25 mouse cellular contexts compared by ENCODE assay signal in the genomic region with DNA sequence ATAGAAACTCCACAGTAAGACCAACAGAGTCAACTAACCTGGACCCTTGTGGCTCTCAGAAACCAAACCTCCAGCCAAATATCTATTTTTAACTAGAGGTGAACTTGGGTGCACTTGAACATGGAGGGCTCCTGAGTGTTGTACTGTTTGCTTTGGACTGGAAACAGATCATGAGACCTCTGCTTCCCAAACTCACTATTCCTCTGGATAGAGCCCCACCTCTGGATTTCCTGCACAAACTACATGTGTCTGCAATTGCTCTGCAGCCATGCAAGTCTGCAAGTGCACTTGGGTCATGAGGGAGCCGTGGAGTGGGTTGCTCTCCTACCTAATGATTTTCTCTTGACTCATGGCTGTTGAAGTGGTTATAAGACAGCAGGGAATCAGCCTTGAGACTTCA.
DNase-seq lines count a peak whose midpoint lies in the region; ATAC-seq and TF ChIP-seq lines count a peak whose summit lies in the region.
"Had no signal": no experiment of that assay in that cellular context is flagged by ENCODE, and none has a peak within 500 bp of the region (broad histone marks: within the 10 kb centered on the region; RNA-seq: fewer than 3 reads in every experiment).

No protein-coding gene starts in this region.

- no peak overlapping the region for H3K27ac ChIP-seq in heart, embryonic 11.5 days (ENCODE audit: low read depth, low read length)
- H3K27ac ChIP-seq: embryonic facial prominence, embryonic 12.5 days; forebrain, embryonic 15.5 days; heart, embryonic 13.5 days; hindbrain, embryonic 14.5 days; limb, embryonic 13.5 days; macrophage; midbrain, embryonic 13.5 days; neural tube, embryonic 13.5 days had no signal

- no peaks in the 10 kb centered on the region for H3K36me3 ChIP-seq in heart, embryonic 11.5 days (ENCODE audit: control insufficient read depth, insufficient read depth, low read length)
- H3K36me3 ChIP-seq: embryonic facial prominence, embryonic 12.5 days; forebrain, embryonic 15.5 days; heart, embryonic 13.5 days; limb, embryonic 13.5 days; midbrain, embryonic 13.5 days; neural tube, embryonic 13.5 days had no signal

- 76% methylated on average over 1 of the region's 1 CpGs for WGBS in heart, embryonic 11.5 days (ENCODE audit: insufficient replicate concordance)
- WGBS in lung, adult 2 months, result 70% methylated on average over 1 of the region's 1 CpGs

- H3K9me3 ChIP-seq in heart, embryonic 11.5 days (replicated peaks; ENCODE audit: control insufficient read depth, low read length), result no peaks in the 10 kb centered on the region
- H3K9me3 ChIP-seq: embryonic facial prominence, embryonic 12.5 days; forebrain, embryonic 15.5 days; heart, embryonic 13.5 days; limb, embryonic 13.5 days; midbrain, embryonic 13.5 days; neural tube, embryonic 13.5 days had no signal

- TF ChIP-seq POLR2A in lung, adult 2 months (IDR thresholded peaks at IDR 0.05; ENCODE audit: borderline replicate concordance, extremely low read depth, low read depth, low read length), result no peak

- no peak overlapping the region for H3K4me3 ChIP-seq in heart, embryonic 11.5 days (ENCODE audit: low read depth, low read length)
- no peak overlapping the region for H3K4me3 ChIP-seq in lung, adult 2 months (replicated peaks; ENCODE audit: extremely low read depth, low read depth, low read length)
- H3K4me3 ChIP-seq: embryonic facial prominence, embryonic 12.5 days; forebrain, embryonic 15.5 days; heart, embryonic 13.5 days; limb, embryonic 13.5 days; midbrain, embryonic 13.5 days; neural tube, embryonic 13.5 days had no signal

- TF ChIP-seq CTCF in lung, adult 2 months (IDR thresholded peaks at IDR 0.05; ENCODE audit: insufficient read depth, low read length), result no peak

- DNase-seq in heart, adult 11 months, result peak; percentile 88
- DNase-seq in NIH3T3 (ENCODE audit: low read depth), result peak; percentile 2
- peak; percentile 16 for DNase-seq in lung, adult 2 months
- DNase-seq in lung, postnatal 36 days, result peak; percentile 65
- no peak for DNase-seq in urinary bladder, postnatal 10 days (ENCODE audit: low spot score)
- no peak for DNase-seq in c-Kit-positive CD71-positive TER-119-positive erythroid progenitor cells, embryonic 14.5 days (ENCODE audit: low spot score)
- DNase-seq: adrenal gland, adult 8-10 months; cerebellum, adult 8-10 months; embryo, embryonic 11 days; gastrocnemius, postnatal 25 days; kidney, adult 9 months; kidney, postnatal 14 days; layer of hippocampus, adult 9-11 months; thymus, postnatal 4 days had no signal

- H3K4me1 ChIP-seq in heart, embryonic 11.5 days (ENCODE audit: control insufficient read depth, insufficient read depth, low read length), result no peaks in the 10 kb centered on the region
- H3K4me1 ChIP-seq in lung, adult 2 months (ENCODE audit: control insufficient read depth, insufficient read depth, low read length), result no peaks in the 10 kb centered on the region
- H3K4me1 ChIP-seq: embryonic facial prominence, embryonic 12.5 days; forebrain, embryonic 15.5 days; heart, embryonic 13.5 days; limb, embryonic 13.5 days; midbrain, embryonic 13.5 days; neural tube, embryonic 13.5 days had no signal

- no peak overlapping the region for H3K4me2 ChIP-seq in heart, embryonic 11.5 days
- H3K4me2 ChIP-seq: embryonic facial prominence, embryonic 12.5 days; forebrain, embryonic 15.5 days; heart, embryonic 13.5 days; hindbrain, embryonic 14.5 days; limb, embryonic 13.5 days; liver, embryonic 11.5 days; midbrain, embryonic 13.5 days; neural tube, embryonic 13.5 days had no signal

- no peaks in the 10 kb centered on the region for H3K27me3 ChIP-seq in heart, embryonic 11.5 days (ENCODE audit: control insufficient read depth, insufficient read depth, low read length)
- H3K27me3 ChIP-seq: embryonic facial prominence, embryonic 12.5 days; forebrain, embryonic 15.5 days; heart, embryonic 13.5 days; limb, embryonic 13.5 days; midbrain, embryonic 13.5 days; neural tube, embryonic 13.5 days had no signal

- H3K9ac ChIP-seq in heart, embryonic 11.5 days (ENCODE audit: low read depth, low read length), result no peak overlapping the region
- H3K9ac ChIP-seq: embryonic facial prominence, embryonic 12.5 days; forebrain, embryonic 15.5 days; heart, embryonic 13.5 days; hindbrain, embryonic 14.5 days; limb, embryonic 13.5 days; midbrain, embryonic 13.5 days; neural tube, embryonic 13.5 days had no signal

- no peak for ATAC-seq in heart, embryonic 11.5 days (replicated peaks; ENCODE audit: insufficient number of reproducible peaks, low FRiP score, low TSS enrichment)
- ATAC-seq: forebrain, embryonic 15.5 days; intestine, postnatal 0 days; midbrain, embryonic 13.5 days had no signal

Comparison
In these comparisons a context has a peak if more than half of its experiments do, and no peak if none do; other contexts are left out.
1. DNase-seq: peak in heart, adult 11 months (single experiment), NIH3T3 (single experiment), lung, adult 2 months (single experiment) and lung, postnatal 36 days (single experiment); none in urinary bladder, postnatal 10 days (single experiment) and c-Kit-positive CD71-positive TER-119-positive erythroid progenitor cells, embryonic 14.5 days (single experiment).